ENCODE assay signal across 16 mouse cellular contexts in genomic region chr2:173990664-173991063, GRCm38 (mm10).
"Had no signal": no experiment of that assay in that cellular context is flagged by ENCODE, and none has a peak within 500 bp of the region (broad histone marks: within the 10 kb centered on the region; RNA-seq: fewer than 3 reads in every experiment).

No protein-coding gene starts in this region.

- H3K4me3 ChIP-seq: liver, embryonic 13.5 days; liver, embryonic 15.5 days; megakaryocyte, embryonic 14.5 days; midbrain, embryonic 13.5 days; midbrain, embryonic 15.5 days; neural tube, embryonic 12.5 days; stomach, embryonic 15.5 days had no signal

- H3K4me2 ChIP-seq: liver, embryonic 11.5 days; liver, embryonic 13.5 days; liver, embryonic 15.5 days; midbrain, embryonic 11.5 days; midbrain, embryonic 13.5 days; midbrain, embryonic 15.5 days; neural tube, embryonic 12.5 days; stomach, embryonic 15.5 days had no signal

- ATAC-seq: liver, postnatal 0 days; midbrain, embryonic 13.5 days; midbrain, embryonic 15.5 days had no signal

- H3K36me3 ChIP-seq: liver, embryonic 13.5 days; liver, embryonic 15.5 days; midbrain, embryonic 13.5 days; midbrain, embryonic 15.5 days; neural tube, embryonic 12.5 days; stomach, embryonic 15.5 days had no signal

- H3K4me1 ChIP-seq: liver, embryonic 13.5 days; liver, embryonic 15.5 days; megakaryocyte, embryonic 14.5 days had no signal

- H3K9me3 ChIP-seq: liver, embryonic 13.5 days; liver, embryonic 15.5 days; midbrain, embryonic 13.5 days; midbrain, embryonic 15.5 days; neural tube, embryonic 12.5 days; stomach, embryonic 15.5 days had no signal

- DNase-seq: liver, embryonic 13.5 days; liver, postnatal 0 days; right cerebral cortex, postnatal 14 days; thymus, adult 2 months; thymus, postnatal 25 days; thymus, postnatal 4 days had no signal

- H3K9ac ChIP-seq: liver, embryonic 13.5 days; liver, embryonic 15.5 days; liver, postnatal 0 days; midbrain, embryonic 13.5 days; midbrain, embryonic 15.5 days; neural tube, embryonic 12.5 days; stomach, embryonic 15.5 days had no signal

- H3K27me3 ChIP-seq: liver, embryonic 13.5 days; liver, embryonic 15.5 days; midbrain, embryonic 13.5 days; midbrain, embryonic 15.5 days; neural tube, embryonic 12.5 days; stomach, embryonic 15.5 days had no signal

- H3K27ac ChIP-seq: liver, embryonic 13.5 days; liver, embryonic 15.5 days; macrophage; midbrain, embryonic 15.5 days; neural tube, embryonic 12.5 days; stomach, embryonic 15.5 days; stomach, postnatal 0 days had no signal
